Mouse (Mus musculus) c-Kit-negative CD71-positive TER-119-positive erythroid progenitor cells, embryonic 14.5 days (primary cell): Measurements from ENCODE around the gene Zfp52.

ENCODE experiments used
- DNase-seq: peaks from one replicate; pipeline ENCODE4 v3.0.0-alpha.2; 2013; ENCODE audit warnings: low read depth, low spot score

Gene Zfp52

DNA sequence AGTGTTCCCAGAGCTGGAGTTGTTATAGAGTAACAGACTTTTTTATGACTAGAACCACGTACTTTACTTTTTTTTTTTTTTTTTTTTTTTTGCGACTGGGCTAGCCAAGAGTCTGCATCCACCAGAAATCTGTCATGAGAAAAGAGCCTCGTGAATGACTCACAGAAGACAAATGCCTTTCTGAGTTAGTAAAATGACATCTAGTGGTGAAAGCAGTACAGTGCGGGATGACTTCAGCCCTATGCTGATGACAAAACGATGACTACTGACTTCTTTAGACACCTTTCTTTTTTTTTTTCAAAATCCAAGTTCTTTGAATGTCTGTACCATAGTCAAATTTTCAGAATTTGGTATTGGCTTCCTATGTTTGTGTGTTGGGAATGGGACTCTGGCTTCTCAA lies 30.9 kb downstream of the Zfp52 start:
- DNase-seq = peak; percentile 56

DNA sequence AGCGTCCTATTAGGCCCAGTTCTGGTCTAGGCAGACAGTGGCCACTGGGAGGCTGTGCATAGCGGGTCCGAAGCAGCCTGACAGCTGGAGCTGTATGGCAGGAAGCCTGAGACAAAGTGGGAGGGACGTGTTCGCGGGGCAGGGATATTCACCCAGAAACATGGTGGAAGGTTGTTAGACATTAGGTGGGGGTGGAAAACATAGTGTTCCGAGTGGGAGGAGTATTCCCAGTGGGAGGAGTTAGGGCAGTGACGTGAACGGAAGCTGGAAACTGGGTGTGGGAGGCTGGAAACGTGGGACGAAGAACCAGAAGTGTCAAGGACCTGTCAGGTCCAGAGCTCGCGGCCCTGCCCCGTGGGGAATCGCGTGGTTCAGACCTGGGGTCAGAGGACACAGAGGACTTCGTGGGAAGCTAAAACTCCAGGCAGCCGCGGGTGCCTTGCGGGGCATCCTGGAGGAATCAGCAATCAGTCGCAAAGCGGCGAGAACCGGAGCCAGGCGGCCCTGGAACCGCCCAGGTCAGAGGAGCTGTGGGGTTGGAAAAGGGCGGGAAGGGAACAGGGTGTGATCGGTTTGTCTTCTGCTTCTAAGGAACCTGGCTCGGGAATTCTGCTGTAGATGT lies 31.5 kb downstream of the Zfp52 start, which contains the start of gene Zfp948:
Zfp948 (plus strand) TSS at position 281 of the 622 bp plus-strand sequence.
- peak; percentile 84 for DNase-seq

DNA sequence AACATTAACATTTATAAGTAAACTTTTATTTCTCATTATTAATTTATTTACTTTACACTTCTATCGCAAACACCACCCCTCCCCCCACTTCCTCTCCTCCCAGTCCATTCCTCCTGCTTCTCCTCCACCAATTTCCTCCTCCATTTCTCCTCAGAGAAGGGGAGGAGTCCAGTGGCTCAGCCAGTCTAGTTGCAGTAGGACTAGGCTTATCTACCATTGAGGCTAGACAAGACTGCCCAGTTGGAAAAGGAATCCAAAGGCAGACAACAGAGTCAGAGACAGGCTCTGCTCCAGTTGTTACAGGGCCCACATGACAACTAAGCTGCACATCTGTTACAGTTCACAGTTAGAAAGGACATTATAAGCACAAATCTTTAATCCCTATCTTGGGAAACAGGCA lies 32.4 kb downstream of the Zfp52 start:
- DNase-seq = peak; percentile 50

DNA sequence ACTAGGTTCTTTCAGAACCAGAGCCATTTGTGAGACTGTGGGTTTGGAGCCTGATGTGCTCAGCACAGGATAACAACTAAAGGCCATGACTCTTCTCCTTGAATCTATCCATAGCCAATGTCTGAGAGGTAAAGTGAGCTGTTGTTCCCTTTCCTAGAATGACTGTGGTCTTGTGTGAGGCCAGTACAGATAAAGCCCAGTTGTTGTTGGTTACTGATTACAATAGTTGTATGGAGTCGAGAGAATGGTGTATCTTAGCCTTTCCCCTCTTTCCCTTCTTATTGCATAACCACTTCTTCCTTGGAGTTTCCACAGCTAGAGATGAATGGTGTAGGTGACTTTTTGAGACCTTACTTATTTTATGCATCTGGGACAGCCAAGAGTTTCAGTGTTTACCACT lies 43.7 kb downstream of the Zfp52 start:
- no peak for DNase-seq

DNA sequence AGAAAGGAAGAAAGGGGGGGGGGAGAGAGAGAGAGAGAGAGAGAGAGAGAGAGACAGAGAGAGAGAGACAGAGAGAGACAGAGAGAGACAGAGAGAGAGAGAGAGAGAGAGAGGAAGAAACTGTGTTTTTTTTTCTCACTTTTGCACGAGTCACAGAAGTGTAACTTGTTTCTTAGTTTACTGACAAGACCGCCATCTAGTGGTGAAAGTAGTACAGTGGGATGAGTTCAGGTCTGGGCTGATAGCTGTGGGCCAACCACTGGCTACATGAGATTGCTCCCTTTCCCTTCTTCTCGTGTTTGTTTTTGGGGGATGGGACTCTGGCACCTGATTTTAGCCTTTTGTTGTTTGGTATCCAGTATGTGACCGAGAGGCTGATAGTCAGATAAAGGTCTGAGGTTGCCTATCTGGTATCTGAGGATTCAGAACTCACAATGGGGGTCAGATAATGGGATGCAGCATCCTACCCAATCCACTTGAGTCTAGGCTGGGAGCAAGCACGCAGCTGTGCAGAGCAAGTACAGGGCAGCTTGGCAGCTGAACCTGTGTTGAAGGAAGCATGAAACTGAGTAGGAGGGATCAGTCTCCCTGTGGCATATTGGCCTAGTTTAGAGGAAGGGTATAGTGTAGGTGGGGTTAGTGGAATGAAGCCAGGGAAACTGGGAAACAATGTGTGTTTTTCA lies 44.3 kb downstream of the Zfp52 start:
- peak; percentile 69 for DNase-seq

DNA sequence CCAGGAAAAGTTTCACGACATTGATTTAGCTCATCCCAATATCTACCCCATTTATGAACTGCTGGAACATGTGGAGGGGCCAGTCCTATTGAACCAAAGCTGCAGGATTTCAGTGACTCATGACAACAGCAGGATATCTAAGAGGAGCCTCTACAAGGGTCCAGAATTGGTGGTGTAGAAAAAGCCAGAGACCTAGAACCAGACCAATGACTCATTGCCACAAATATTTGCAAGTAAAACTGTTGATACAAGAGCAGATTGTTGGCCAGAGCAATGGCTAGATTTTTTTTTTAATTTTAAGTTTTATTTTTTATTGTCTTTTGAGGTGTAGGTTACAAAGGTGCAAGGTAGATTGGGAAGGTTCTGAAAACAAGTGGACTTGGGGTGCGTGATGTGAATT lies 50.2 kb downstream of the Zfp52 start:
- no peak for DNase-seq
